9 mouse cellular contexts compared by ENCODE assay signal in the genomic region with DNA sequence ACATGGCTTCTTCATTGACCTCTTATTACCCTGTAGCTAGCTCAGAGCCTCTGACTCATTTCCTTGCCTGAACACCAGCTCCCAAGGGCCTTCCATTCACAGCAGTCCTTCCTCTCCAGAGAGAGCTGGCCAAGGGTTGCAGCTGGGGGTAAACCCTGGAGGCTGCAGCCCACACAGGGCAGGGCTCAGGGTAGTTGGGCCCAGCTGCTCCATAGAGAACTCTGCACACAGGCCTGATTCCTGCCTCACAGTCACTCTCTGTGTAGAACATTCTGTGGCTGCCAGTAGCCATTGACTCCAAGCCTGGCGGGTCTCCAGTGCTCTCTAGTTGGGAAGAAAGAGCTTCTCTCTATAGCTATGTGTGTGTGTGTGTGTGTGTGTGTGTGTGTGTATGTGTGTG.
A peak's percentile ranks its signal among the peaks of the same experiment; 100 is the strongest.
DNase-seq lines count a peak whose midpoint lies in the region; ATAC-seq and TF ChIP-seq lines count a peak whose summit lies in the region.
"Had no signal": no experiment of that assay in that cellular context is flagged by ENCODE, and none has a peak within 500 bp of the region (broad histone marks: within the 10 kb centered on the region; RNA-seq: fewer than 3 reads in every experiment).

No protein-coding gene starts in this region.

- no peak overlapping the region for H3K9ac ChIP-seq in heart, postnatal 0 days (replicated peaks; ENCODE audit: low read depth, low read length)
- no peak overlapping the region for H3K9ac ChIP-seq in liver, embryonic 11.5 days (ENCODE audit: low read depth, low read length)
- H3K9ac ChIP-seq in intestine, embryonic 15.5 days, result no peak overlapping the region
- H3K9ac ChIP-seq: heart, embryonic 13.5 days had no signal

- H3K4me1 ChIP-seq in heart, postnatal 0 days (ENCODE audit: control insufficient read depth, insufficient read depth), result no peaks in the 10 kb centered on the region
- H3K4me1 ChIP-seq in liver, embryonic 11.5 days (replicated peaks; ENCODE audit: control insufficient read depth, insufficient read depth, low read length), result peaks cover 3% of the 10 kb centered on the region; the same call in 1 of the 2 replicates
- H3K4me1 ChIP-seq in intestine, embryonic 15.5 days (replicated peaks), result peaks cover 11% of the 10 kb centered on the region; the same call in 1 of the 2 replicates

- peak; percentile 86 for ATAC-seq in heart, postnatal 0 days (ENCODE audit: insufficient read depth, low read depth)
- ATAC-seq in liver, embryonic 11.5 days (replicated peaks; ENCODE audit: low FRiP score), result no peak
- ATAC-seq in intestine, embryonic 15.5 days, result no peak

- no peak overlapping the region for H3K27ac ChIP-seq in heart, postnatal 0 days (ENCODE audit: low read depth)
- no peak overlapping the region for H3K27ac ChIP-seq in liver, embryonic 11.5 days (ENCODE audit: low read depth, low read length)
- no peak overlapping the region for H3K27ac ChIP-seq in intestine, embryonic 15.5 days
- H3K27ac ChIP-seq: heart, embryonic 13.5 days had no signal

- no peak overlapping the region for H3K4me2 ChIP-seq in heart, postnatal 0 days (ENCODE audit: low read depth, low read length)
- no peak overlapping the region for H3K4me2 ChIP-seq in liver, embryonic 11.5 days
- no peak overlapping the region for H3K4me2 ChIP-seq in intestine, embryonic 15.5 days (replicated peaks)
- H3K4me2 ChIP-seq: heart, embryonic 13.5 days had no signal

- H3K27me3 ChIP-seq in heart, postnatal 0 days (ENCODE audit: control insufficient read depth, insufficient read depth, low read length), result no peaks in the 10 kb centered on the region
- H3K27me3 ChIP-seq in liver, embryonic 11.5 days (replicated peaks; ENCODE audit: control insufficient read depth, insufficient read depth, low read length), result no peaks in the 10 kb centered on the region
- H3K27me3 ChIP-seq in intestine, embryonic 15.5 days (replicated peaks), result no peaks in the 10 kb centered on the region
- H3K27me3 ChIP-seq: heart, embryonic 13.5 days had no signal

- H3K36me3 ChIP-seq in heart, postnatal 0 days (replicated peaks; ENCODE audit: control insufficient read depth, insufficient read depth, low read length), result no peaks in the 10 kb centered on the region
- H3K36me3 ChIP-seq in liver, embryonic 11.5 days (ENCODE audit: control insufficient read depth, insufficient read depth, low read length), result no peaks in the 10 kb centered on the region
- no peaks in the 10 kb centered on the region for H3K36me3 ChIP-seq in intestine, embryonic 15.5 days
- H3K36me3 ChIP-seq: heart, embryonic 13.5 days had no signal

- H3K4me3 ChIP-seq in heart, postnatal 0 days (ENCODE audit: low read depth, low read length), result no peak overlapping the region
- H3K4me3 ChIP-seq in liver, embryonic 11.5 days (ENCODE audit: low read depth, low read length), result no peak overlapping the region
- H3K4me3 ChIP-seq in intestine, embryonic 15.5 days (replicated peaks), result no peak overlapping the region
- H3K4me3 ChIP-seq: heart, embryonic 13.5 days had no signal

- peak; percentile 7 to 31 for DNase-seq in kidney, adult 8-10 months
- DNase-seq in kidney, postnatal 4 days, result no peak
- peak; percentile 35 for DNase-seq in cerebellum, adult 9-11 months
- peak; percentile 51 for DNase-seq in heart, postnatal 0 days (ENCODE audit: low spot score)
- peak; percentile 10 to 70 for DNase-seq in left cerebral cortex, adult 8-10 months (ENCODE audit: low spot score in 2 of 2)
- DNase-seq in spleen, postnatal 10 days (ENCODE audit: low spot score in 2 of 2), result no peak
- DNase-seq in liver, embryonic 11.5 days (ENCODE audit: low spot score), result no peak

- no peaks in the 10 kb centered on the region for H3K9me3 ChIP-seq in heart, postnatal 0 days (replicated peaks; ENCODE audit: control insufficient read depth, low read length)
- no peaks in the 10 kb centered on the region for H3K9me3 ChIP-seq in liver, embryonic 11.5 days (ENCODE audit: control insufficient read depth, low read length)
- H3K9me3 ChIP-seq in intestine, embryonic 15.5 days, result no peaks in the 10 kb centered on the region
- H3K9me3 ChIP-seq: heart, embryonic 13.5 days had no signal

- TF ChIP-seq EP300 in heart, postnatal 0 days (IDR thresholded peaks at IDR 0.05; ENCODE audit: low read depth), result no peak

- TF ChIP-seq CTCF in heart, postnatal 0 days (IDR thresholded peaks at IDR 0.05; ENCODE audit: low read depth), result no peak

- WGBS in heart, postnatal 0 days, result 85% methylated on average over 1 of the region's 1 CpGs
- WGBS in liver, embryonic 11.5 days, result 100% methylated on average over 1 of the region's 1 CpGs
- WGBS in intestine, embryonic 15.5 days, result 79% methylated on average over 1 of the region's 1 CpGs

Comparison
In these comparisons a context has a peak if more than half of its experiments do, and no peak if none do; other contexts are left out.
1. DNase-seq: peak in kidney, adult 8-10 months (2 of 2), cerebellum, adult 9-11 months (single experiment), heart, postnatal 0 days (single experiment) and left cerebral cortex, adult 8-10 months (2 of 2); none in kidney, postnatal 4 days (0 of 2), spleen, postnatal 10 days (0 of 2) and liver, embryonic 11.5 days (single experiment).